Mouse (Mus musculus): ENCODE results near the gene Fbxl20.

DNA sequence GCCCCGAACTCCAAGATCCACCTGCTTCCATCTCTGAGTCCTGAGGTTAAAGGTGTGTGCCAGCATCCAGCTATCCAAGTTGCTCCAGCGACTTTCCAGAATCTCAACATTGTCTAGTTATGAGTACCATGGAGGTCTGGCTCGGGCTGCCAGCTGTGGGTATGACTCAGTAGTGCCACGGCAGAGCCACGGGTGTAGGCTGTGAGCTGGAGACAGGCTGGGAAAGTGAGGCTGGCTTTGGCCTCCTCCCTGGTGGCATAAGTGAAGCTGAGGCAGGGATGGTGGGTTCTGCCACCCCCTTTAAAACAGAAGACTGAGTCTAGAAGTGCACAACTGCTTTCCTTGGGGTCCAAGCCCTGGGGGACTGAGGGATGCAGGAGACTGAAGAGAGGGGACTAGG is 116.1 kb downstream of the Fbxl20 start:
- TF ChIP-seq HCFC1 (IDR thresholded peaks at IDR 0.05; ENCODE audit: borderline replicate concordance, insufficient read depth, low read length) (no peak), ZC3H11A (IDR thresholded peaks at IDR 0.05; ENCODE audit: borderline replicate concordance, low read depth, low read length) (no peak), CHD2 (IDR thresholded peaks at IDR 0.05; ENCODE audit: low read depth, low read length) (no peak)
